11 mouse cellular contexts compared by ENCODE assay signal in genomic region chr10:42832677-42833076, GRCm38 (mm10). TPM values are rescaled to one million over a fixed set of nuclear protein-coding genes. Genes with fewer than 3 reads are reported as not detected.
A peak's percentile ranks its signal among the peaks of the same experiment; 100 is the strongest.
DNase-seq lines count a peak whose midpoint lies in the region; ATAC-seq and TF ChIP-seq lines count a peak whose summit lies in the region.
"Had no signal": no experiment of that assay in that cellular context is flagged by ENCODE, and none has a peak within 500 bp of the region (broad histone marks: within the 10 kb centered on the region; RNA-seq: fewer than 3 reads in every experiment).

No protein-coding gene starts in this region.

- no peak for ATAC-seq in intestine, postnatal 0 days
- no peak for ATAC-seq in intestine, embryonic 15.5 days
- no peak for ATAC-seq in granulocyte monocyte progenitor cell, adult 5-6 weeks (replicated peaks; ENCODE audit: poor library complexity, severe bottlenecking)
- no peak for ATAC-seq in megakaryocyte-erythroid progenitor cell, adult 5-6 weeks (replicated peaks; ENCODE audit: low FRiP score, low TSS enrichment, poor library complexity, severe bottlenecking)
- ATAC-seq: activated CD4-positive, CD25-positive, alpha-beta regulatory T cell, adult 4 months had no signal

- peaks cover 38% of the 10 kb centered on the region for H3K36me3 ChIP-seq in intestine, postnatal 0 days (ENCODE audit: control insufficient read depth, insufficient read depth)
- H3K36me3 ChIP-seq in intestine, embryonic 15.5 days = peaks cover 15% of the 10 kb centered on the region; the same call in 1 of the 2 replicates

- TF ChIP-seq CTCF in intestine, postnatal 0 days (IDR thresholded peaks at IDR 0.05; ENCODE audit: low read depth) = peak; percentile 71

- H3K4me1 ChIP-seq in intestine, postnatal 0 days (replicated peaks; ENCODE audit: control insufficient read depth, insufficient read depth, low read length) = no peaks in the 10 kb centered on the region; the same call in 1 of the 2 replicates
- H3K4me1 ChIP-seq in intestine, embryonic 15.5 days (replicated peaks) = peaks cover 2% of the 10 kb centered on the region; the same call in 1 of the 2 replicates

- no peak overlapping the region for H3K4me2 ChIP-seq in intestine, postnatal 0 days (replicated peaks; ENCODE audit: low read depth)
- no peak overlapping the region for H3K4me2 ChIP-seq in intestine, embryonic 15.5 days (replicated peaks)
- H3K4me2 ChIP-seq: lung, embryonic 15.5 days had no signal

- no peak overlapping the region for H3K27ac ChIP-seq in intestine, postnatal 0 days (ENCODE audit: low read depth, low read length)
- H3K27ac ChIP-seq in intestine, embryonic 15.5 days = no peak overlapping the region
- H3K27ac ChIP-seq: lung, embryonic 15.5 days had no signal

- 53% methylated on average over 4 of the region's 4 CpGs for WGBS in intestine, postnatal 0 days
- 55% methylated on average over 4 of the region's 4 CpGs for WGBS in intestine, embryonic 15.5 days

- H3K27me3 ChIP-seq in intestine, postnatal 0 days (replicated peaks; ENCODE audit: control insufficient read depth, insufficient read depth, low read length) = no peaks in the 10 kb centered on the region
- H3K27me3 ChIP-seq in intestine, embryonic 15.5 days (replicated peaks) = no peaks in the 10 kb centered on the region
- H3K27me3 ChIP-seq: lung, embryonic 15.5 days had no signal

- H3K9ac ChIP-seq in intestine, postnatal 0 days (ENCODE audit: low read depth, low read length) = no peak overlapping the region
- no peak overlapping the region for H3K9ac ChIP-seq in intestine, embryonic 15.5 days
- H3K9ac ChIP-seq: lung, embryonic 15.5 days had no signal

- DNase-seq in A20 (ENCODE audit: low read depth, low spot score) (peak; percentile 24), NIH3T3 (ENCODE audit: low read depth) (peak; percentile 62)
- peak; percentile 63 for DNase-seq in induced T-regulatory cell, adult 2 months (ENCODE audit: low read depth)
- DNase-seq in layer of hippocampus, postnatal 25 days (ENCODE audit: extremely low spot score in 1 of 2, low spot score in 1 of 2) = no peak

- H3K9me3 ChIP-seq in intestine, postnatal 0 days (ENCODE audit: control insufficient read depth) = no peaks in the 10 kb centered on the region
- no peaks in the 10 kb centered on the region for H3K9me3 ChIP-seq in intestine, embryonic 15.5 days
- H3K9me3 ChIP-seq: lung, embryonic 15.5 days had no signal

- no peak overlapping the region for H3K4me3 ChIP-seq in intestine, postnatal 0 days (ENCODE audit: low read depth, low read length)
- H3K4me3 ChIP-seq in intestine, embryonic 15.5 days (replicated peaks) = no peak overlapping the region
- H3K4me3 ChIP-seq: erythroblast, embryonic 14.5 days; lung, embryonic 15.5 days had no signal

RNA-seq across cellular contexts. Expression of gene Scml4, which starts 27.5 kb away (rescaled TPM):
- polyA plus RNA-seq in intestine, postnatal 0 days (2015; fragmentation: Nextera tagmentation; extraction: Ambion mirVana) = 13.0 and 13.7 TPM in 2 replicates
- polyA plus RNA-seq in intestine, embryonic 15.5 days (2015; fragmentation: Nextera tagmentation; extraction: Ambion mirVana) = 29.3 TPM in 2 replicates
- not detected in 2 replicates for total RNA-seq in granulocyte monocyte progenitor cell, adult 5-6 weeks (2014; fragmentation: Nextera tagmentation)
- 0.05 TPM in 1 of 2 replicates, not detected in the other for total RNA-seq in granulocyte monocyte progenitor cell, adult 5-6 weeks (2017)
- 1 to 10 TPM; 5.1 to 5.3 TPM for total RNA-seq in layer of hippocampus, postnatal 25 days (2021)
- 1.5 and 7.1 TPM in 2 replicates for total RNA-seq in megakaryocyte-erythroid progenitor cell, adult 5-6 weeks (2014; fragmentation: Nextera tagmentation)
- total RNA-seq in megakaryocyte-erythroid progenitor cell, adult 5-6 weeks (2017) = 0.99 and 2.4 TPM in 2 replicates
- polyA plus RNA-seq: erythroblast, embryonic 14.5 days had no signal

Comparison
In these comparisons a context has a peak if more than half of its experiments do, and no peak if none do; other contexts are left out.
1. DNase-seq: peak in A20 (single experiment), NIH3T3 (single experiment) and induced T-regulatory cell, adult 2 months (single experiment); none in layer of hippocampus, postnatal 25 days (0 of 2).